Mouse (Mus musculus) lung, postnatal 10 days (tissue): ENCODE measurements around the gene Rabgap1l.

Experiments used
- DNase-seq: peaks from one replicate; pipeline ENCODE4 v3.0.0; 2021

Rabgap1l gene

GRCm38 (mm10) chr1:160273133-160273743 is 519.8 kb downstream of the Rabgap1l start:
- DNase-seq, result no peak

- DNase-seq, result no peak
Observed at GRCm38 (mm10) chr1:160271282-160271967, 521.6 kb downstream of the Rabgap1l start.

GRCm38 (mm10) chr1:160268322-160268721 is 524.7 kb downstream of the Rabgap1l start:
- no peak for DNase-seq

GRCm38 (mm10) chr1:160263630-160264346 is 529.2 kb downstream of the Rabgap1l start:
- peak; percentile 84 for DNase-seq

DNA sequence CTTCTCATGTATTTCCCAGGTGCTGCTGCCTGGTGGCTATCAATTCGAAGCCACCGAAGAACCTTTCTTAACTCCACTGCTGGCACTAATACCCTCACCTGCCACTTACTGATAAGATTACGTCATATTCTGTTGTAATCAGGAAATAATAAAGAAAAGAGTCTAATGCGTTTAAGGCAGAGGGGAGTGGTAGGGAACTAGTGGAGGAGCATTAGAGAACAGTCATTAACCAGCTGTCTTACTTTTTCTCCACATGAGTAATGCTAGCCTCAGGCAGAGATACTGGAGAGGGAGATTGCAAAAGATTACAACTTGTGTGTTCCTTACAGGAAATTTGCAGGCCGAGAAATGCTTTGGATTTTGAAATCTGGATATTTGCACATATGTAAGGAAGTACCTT is 530.0 kb downstream of the Rabgap1l start:
- no peak for DNase-seq

DNA sequence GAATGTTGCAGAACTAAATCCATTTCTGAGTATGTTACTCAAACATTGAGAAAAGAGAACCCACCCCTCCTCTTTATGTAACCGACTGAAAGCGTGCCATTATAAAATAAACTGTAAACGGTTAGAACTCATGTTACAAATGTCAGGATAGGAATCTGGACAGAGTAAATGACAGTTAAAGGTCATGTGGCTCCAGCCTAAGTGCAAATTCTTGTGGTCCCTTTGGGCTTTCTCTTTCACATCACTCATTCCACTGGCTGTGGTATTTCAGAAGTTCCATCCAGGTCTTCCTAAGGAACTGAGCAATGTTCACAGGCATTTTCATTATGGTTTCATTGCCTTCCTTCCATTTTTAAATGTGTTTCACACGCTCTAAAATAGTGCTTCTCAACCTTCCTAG is 530.6 kb downstream of the Rabgap1l start:
- DNase-seq, result no peak

GRCm38 (mm10) chr1:160261849-160262248 is 531.2 kb downstream of the Rabgap1l start:
- DNase-seq, result no peak

DNA sequence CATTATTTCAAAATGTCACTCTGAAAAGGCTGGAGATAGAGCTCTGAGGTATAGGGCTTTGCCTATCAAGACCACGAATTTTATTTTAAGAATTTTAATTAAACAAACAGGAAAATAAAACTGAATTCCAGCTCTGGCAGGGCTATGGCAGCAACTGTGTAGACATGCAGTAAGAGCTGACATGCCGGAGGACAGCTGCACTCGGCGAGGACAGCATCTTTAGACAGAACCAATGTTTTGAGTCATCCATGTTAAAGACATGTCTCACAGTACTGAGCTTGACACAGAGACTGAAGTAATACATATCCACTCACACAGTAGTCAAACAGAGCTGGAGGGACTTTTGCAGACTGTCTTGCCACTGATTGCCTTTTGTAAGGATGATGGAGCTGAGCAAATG is 532.4 kb downstream of the Rabgap1l start:
- no peak for DNase-seq

DNA sequence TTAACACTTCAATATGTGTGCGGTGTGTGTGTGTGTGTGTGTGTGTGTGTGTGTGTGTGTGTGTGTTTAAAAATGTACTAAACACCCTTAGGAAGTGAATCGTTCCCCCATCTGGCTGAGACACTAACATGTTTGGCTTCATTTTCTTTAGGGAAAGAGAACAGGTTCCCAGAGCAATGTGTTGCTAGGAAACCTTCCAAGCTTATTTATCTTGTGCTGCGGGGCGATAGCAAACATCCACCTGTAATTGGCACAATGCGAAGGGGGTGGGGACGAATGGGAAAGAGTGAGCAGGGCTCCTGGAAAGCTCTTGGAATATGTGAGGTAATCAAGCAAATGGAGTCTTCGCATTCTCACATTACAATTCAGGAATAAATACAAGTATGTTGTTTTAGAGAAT is 533.1 kb downstream of the Rabgap1l start:
- DNase-seq, result peak; percentile 68

DNA sequence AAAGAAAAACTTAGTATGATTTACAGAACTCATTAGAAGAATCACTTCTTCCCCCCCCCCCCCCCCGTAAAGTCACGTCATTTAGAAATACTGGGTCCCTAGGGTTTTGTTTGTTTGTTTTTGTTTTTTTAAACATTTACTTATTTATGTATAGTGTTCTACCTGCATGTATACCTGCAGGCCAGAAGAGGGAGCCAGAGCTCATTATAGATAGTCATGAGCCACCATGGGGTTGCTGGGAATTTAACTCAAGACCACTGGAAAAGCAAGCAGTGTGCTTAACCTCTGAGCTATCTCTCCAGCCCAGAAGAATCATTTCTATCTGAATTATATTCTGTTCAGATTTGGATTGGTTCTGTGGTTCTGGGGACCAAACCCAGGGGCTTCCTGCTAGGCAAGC is 539.9 kb downstream of the Rabgap1l start:
- no peak for DNase-seq

GRCm38 (mm10) chr1:160251388-160252007 is 541.5 kb downstream of the Rabgap1l start:
- DNase-seq, result peak; percentile 11

DNA sequence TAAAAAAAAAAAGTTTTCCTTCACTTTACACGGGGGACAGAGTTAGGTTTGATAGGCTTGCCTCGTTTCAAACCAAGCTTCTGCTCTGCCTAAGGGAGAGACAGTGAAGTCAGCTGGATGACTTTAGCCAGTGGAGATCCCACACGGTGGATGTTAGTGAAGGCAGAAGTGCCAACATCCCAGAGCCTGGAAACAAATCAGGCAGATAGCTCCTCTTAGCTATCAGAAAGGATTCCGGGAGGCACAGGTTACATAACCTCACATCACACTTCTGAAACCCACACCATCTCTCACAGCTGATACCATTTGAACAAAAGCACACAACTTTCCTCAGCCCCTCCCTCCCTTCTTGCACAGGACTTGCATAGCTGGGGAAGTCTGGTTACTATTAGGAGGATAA is 542.2 kb downstream of the Rabgap1l start:
- no peak for DNase-seq

DNA sequence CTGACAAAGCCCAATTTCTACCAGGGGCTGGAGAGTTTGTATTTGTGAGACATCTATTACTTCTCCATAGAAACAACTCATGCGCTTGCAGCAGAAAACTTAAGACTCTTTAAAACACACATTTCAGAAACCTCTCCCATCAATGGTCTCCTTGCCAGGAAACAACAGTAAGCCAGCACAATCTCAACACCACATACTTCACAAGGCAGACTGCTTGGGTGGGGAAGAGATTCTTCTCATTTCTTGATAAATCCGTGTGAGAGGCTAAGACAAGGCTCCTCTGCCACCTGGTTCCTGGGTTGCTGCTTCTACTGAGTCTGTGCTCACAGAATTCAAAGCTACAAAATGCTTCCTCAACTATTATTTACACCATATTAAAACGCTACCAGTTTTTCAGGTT is 543.2 kb downstream of the Rabgap1l start:
- no peak for DNase-seq

GRCm38 (mm10) chr1:160247473-160247872 is 545.5 kb downstream of the Rabgap1l start:
- no peak for DNase-seq

GRCm38 (mm10) chr1:160246844-160247243 is 546.2 kb downstream of the Rabgap1l start:
- DNase-seq, result no peak

- no peak for DNase-seq
Observed at GRCm38 (mm10) chr1:160245954-160246353, 547.1 kb downstream of the Rabgap1l start.

DNA sequence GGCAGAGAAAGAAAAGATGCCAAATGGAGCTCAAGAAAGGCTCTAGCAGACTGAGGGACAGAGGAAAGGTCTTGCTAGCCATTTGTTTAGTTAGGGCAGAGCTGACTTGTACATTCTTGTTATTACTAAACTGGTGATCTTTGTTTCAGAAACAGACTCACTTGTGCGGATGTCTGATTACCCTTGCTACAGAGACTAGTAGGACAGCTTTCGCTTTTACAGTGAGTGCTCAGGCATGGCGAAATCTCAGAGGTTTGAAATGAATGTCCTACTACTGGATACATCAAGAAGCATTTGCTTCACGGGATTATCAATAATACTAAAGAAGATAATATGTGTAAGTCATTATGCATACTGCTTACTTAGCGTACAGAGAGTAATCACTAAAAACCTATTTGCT is 548.3 kb downstream of the Rabgap1l start:
- no peak for DNase-seq

DNA sequence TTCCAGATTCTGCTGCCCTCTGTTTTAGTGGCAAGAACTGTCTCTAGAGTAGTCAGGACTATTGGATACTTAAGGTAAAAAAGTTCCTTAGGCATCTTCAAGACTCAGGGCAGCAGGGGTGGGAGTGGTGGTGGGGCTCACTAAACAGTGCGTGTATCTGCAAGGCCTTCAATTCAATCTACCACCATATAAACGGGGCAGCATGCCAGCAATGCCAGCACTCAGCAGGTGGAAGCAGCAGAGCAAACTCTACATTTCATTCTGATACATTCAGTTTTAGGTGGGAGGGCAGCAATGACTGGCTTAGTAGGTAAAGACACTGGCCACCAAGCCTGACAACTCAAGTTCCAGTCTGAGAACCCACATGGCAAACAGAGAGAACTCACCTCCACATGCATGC is 552.9 kb downstream of the Rabgap1l start:
- DNase-seq, result no peak

GRCm38 (mm10) chr1:160238852-160239443 is 554.1 kb downstream of the Rabgap1l start:
- DNase-seq, result no peak

DNA sequence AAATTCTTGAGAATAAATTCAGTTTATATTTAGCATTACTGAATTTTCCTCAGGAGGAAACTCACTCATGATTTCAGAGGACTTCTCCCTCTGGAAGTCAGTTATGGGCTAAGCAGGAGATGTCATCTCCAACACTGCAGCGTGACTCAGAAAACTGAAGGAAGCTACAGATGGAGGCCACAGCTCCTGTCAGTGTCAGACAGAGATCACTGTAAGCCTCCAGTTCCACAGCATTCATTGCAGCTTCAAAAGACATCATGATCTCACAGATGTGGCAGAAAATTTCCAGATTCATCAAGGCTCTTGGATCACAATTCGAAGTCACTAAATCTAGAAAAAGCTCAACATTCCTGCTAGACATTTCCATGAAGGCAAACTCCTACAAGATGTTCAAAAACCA is 555.0 kb downstream of the Rabgap1l start:
- DNase-seq, result no peak

GRCm38 (mm10) chr1:160233921-160234320 is 559.1 kb downstream of the Rabgap1l start:
- DNase-seq, result peak; percentile 73

DNA sequence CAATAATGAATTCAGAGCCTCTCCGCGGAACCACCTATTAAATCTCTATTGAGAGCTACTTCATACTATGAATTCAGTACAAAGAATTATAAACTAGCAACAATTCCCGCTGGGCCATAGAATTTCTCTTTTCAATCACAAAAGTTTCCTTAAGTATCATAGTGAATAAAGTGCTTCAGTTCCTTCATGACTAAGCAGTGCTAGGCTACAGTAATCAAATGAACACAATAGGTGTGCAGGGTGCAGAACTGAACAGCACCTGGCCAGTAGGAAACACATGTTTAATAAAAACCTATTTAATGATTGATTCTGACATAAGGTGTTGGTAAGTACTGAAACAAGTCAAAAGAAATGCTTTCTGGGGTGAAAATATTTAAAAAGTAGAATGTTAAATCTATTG is 560.9 kb downstream of the Rabgap1l start:
- DNase-seq, result no peak

DNA sequence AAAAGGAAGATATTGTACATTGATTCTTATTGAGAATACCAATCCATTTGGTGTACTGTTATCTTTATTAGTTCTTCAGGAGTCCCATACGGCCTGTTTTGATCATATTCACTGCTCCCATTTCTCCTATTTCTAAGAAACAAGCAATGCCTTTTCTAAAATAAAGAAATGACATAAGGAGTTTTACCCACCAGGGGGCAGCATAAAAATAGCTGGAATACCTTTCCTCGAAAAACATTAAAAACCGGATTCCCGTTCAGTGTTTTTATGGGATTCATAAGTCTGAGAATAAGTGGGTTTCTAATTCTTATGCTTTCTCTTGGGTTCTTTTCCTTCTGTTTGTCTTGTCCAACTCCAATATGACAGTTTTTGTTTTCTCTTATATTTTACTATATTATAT is 562.0 kb downstream of the Rabgap1l start:
- DNase-seq, result peak; percentile 64
